Mouse (Mus musculus) right cerebral cortex, postnatal 14 days (tissue): ENCODE measurements around the gene Nxf2.
"Not testable (repeated sequence)": the region's sequence is repeated elsewhere in the genome, so short reads cannot be mapped to it uniquely, and the experiment has no call there.

Experiments used
- DNase-seq: peaks from one replicate; pipeline ENCODE4 v3.0.0; 2022

Gene Nxf2

GRCm38 (mm10) chrX:134964546-134964945 is at the start of gene Nxf2:
Nxf2 (minus strand) TSS chrX:134964754.
- no peak for DNase-seq

DNA sequence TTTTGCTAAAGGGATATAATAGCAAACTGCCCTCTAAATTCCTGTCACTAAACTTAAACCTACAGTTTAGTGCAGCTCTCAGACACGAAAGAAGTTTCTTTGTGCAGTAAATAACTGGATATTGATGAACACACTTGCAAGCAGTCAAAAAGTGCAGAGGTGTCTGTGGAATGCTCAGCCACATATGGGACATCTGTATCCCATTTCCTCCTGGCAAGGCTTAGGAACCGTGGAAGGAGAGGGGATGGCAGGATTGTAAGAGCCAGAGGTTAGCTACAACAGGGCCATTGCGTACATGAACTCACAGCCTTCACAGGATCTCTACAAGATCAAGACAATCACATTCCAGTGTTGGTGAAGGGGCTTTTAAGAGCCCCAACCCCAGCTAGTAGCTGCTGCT is 46.8 kb upstream of the Nxf2 start:
- DNase-seq, result no peak

- DNase-seq, result no peak
Measured at GRCm38 (mm10) chrX:135009471-135009815, 44.9 kb upstream of the Nxf2 start.

DNA sequence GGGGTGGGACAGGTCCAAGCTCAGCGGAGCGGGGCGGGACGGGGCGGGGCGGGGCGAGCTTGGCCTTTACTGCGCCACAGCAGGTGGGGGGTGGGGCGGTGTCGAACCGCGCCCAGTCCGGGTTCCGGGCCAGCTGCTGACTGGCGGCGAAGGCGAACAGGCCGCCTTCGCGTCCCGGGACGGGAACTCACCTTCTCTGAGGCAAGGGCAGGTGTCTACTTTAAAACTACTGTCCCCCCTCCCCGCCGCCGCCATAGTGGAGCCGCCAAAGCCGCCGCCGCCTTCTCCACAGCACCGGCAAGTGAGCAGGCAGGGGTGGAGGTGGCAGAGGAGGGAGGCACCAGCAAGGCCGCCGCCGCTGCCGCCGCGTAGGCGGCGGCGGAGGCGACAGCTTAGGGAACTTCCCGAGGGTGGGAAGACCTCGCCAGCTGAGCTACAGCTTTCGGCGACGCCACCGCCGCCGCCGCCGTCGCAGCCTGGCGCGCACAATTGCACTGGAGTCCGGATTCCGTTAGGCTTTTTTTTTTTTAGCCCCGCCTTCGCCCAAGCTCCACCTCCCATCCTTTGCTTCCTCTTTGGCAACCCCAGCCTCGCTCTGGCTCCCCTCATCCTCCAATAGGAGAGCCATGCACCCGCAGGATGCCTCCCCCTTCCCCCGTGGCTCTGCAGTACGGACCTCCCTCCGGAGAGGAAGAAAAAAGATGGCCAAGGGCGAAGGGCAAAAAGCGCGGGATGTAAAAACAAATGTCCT is 44.3 kb upstream of the Nxf2 start, which contains the start of gene Zmat1:
TSS of gene Zmat1 (minus strand) at position 490 of the 751 bp plus-strand sequence.
- peak; percentile 81 for DNase-seq

DNA sequence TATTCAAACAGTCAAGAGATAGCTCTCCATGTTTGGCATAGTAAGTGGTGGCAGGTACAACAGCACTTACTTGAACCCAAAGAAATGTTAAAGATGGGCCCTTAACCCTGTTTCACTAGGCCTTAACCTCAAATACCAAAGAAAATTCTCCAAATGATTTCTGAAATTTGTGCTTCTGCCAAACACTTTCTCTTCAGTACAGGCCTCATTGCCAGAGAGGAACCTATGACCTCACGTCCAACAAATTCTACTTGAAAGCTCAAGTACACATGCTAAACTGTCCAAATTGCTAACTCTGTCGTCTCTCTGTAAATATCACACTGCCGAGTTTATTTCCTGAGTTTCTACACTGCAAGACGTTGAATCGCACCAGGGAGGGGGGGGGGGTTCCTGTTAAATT is 43.5 kb upstream of the Nxf2 start:
- DNase-seq, result no peak

- peak; percentile 62 for DNase-seq
Measured at GRCm38 (mm10) chrX:134963305-134964094, 1.1 kb downstream of the Nxf2 start.

DNA sequence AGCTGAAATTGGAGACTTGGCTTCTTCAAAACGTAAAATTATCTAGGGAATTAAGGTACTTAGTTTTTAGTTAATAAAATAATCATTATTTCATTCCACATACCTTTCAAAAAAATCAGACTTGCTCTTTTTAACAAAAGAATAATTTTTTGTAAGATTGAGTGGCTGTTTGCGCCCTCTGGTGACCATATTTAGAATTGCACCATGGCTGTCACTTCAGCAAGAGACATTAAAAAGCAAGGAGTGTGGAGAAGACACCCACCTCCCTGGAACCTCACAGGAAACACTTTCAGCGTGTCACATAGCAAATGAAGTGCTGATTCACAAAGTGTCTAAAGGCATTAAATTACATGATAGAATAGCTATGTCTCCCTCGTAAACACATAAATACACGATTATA is 34.2 kb downstream of the Nxf2 start:
- DNase-seq, result peak; percentile 26

- DNase-seq, result no peak
Measured at GRCm38 (mm10) chrX:134929927-134930326, 34.6 kb downstream of the Nxf2 start.

DNA sequence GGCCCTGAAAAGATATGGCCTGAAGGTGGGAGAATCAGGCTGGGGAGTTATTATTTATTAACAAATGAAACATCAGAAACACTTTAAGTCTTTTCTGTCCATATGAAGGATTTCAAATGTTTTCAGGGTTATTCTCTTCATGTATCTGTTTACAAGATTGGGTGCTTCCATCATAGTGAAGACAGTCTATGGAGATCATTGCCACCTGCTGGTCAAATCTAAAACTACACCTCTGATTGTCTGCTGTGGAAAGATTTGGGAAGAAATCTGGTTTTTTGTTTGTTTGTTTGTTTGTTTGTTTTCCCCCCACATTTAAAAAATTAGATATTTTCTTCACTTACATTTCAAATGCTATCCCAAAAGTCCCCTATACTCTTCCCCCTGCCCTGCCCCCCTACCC is 39.5 kb downstream of the Nxf2 start:
- DNase-seq, result peak; percentile 25

DNA sequence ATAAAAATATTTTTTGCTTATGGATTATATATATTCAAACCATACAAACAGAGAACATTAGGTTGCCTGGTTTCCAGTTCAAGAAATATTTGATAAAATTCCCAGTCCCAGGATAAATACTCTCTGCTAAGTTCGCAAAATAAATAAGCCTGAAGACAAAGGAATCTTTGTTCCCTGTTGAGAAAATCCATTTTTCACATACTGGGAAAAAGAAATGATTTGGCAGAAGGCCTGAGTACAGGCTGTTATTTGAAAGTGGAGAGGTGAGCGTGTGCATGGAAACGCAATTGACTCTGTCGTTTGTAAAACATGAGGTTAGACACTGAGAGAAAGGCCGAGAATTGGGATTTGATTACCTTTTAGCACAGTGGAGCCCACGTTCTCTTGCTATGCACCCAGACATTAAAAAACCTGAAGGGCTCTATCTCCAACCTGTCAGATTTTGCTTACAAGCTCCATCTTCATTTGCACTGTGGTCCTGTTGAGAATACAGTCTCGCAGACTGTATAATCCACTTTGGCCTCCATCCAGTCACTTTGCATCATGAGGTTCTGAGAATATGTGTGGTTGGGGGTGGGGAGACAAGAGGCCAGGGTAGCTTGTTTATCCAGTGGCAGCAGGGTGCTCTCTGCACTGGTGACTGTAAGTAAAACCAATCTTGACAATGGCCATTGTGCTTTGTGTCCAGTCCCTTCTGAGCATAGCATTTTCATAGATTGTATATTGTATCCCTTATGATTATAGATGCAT is 40.7 kb downstream of the Nxf2 start:
- no peak for DNase-seq

DNA sequence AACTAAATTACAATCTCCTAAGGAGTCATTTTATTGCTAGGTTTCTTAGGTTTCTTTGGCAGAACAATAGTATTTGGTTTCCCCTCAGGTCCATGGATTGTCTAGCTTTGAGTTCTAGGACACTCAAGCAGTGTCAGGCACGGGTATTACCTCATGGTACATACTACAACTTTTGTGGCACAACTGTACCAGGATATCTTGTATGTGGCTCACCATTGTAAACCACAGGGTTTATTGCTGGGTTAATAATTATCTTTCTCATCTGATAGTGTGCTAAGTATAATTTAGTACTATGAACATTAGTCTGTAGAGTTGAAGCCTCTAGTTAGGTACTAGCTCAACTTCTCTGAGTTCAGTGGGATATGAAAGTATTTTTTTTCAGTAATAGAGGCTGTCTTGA is 45.3 kb downstream of the Nxf2 start:
- no peak for DNase-seq

DNA sequence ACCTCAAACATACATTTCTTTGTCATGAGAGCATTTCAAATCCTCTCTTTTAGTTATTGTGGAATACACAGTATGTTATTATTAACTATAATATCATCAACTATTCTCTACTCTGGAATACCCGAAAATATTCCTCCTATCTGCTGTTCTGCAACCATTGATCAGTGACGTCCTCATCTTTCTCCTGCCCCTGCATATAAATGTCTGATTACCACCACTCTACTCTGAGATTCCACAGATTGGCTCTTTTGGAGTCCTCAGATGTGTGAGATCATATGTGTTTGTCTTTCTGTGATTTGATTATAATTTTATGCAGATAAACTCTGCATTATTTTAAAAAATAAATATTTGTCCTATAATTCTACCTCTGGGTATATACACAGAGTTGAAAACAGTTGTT is 48.8 kb downstream of the Nxf2 start:
- no peak for DNase-seq

DNA sequence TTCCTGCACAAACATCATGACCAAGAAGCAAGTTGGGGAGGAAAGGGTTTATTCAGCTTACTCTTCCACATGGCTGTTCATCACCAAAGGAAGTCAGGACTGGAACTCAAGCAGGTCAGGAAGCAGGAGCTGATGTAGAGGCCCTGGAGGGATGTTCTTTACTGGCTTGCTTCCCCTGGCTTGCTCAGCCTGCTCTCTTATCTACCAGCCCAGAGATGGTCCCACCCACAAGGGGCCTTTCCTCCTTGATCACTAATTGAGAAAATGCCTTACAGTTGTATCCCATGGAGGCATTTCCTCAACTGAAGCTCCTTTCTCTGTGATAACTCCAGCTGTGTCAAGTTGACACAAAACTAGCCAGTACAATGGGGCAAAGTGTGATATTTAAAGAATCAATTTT is 49.2 kb downstream of the Nxf2 start:
- DNase-seq, result not testable (repeated sequence)

DNA sequence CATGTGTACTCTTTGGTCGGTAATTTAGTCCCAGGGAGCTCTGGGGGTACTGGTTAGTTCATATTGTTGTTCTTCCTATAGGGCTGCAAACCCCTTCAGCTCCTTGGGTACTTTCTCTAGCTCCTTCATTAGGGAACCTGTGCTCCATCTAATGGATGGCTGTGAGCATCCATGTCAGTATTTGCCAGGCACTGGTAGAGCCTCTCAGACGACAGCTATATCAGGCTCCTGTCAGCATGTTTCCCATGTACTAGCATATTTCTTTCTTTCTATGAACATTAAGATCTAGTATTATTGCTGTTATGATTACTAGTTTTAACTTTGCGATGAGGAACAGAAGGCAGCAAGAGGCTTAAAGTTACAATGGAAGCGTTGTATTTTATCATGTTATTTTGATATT is 49.7 kb downstream of the Nxf2 start:
- DNase-seq, result no peak

- peak; percentile 7 for DNase-seq
Measured at GRCm38 (mm10) chrX:134913234-134913936, 51.2 kb downstream of the Nxf2 start.

GRCm38 (mm10) chrX:134912805-134913204 is 51.7 kb downstream of the Nxf2 start:
- no peak for DNase-seq

DNA sequence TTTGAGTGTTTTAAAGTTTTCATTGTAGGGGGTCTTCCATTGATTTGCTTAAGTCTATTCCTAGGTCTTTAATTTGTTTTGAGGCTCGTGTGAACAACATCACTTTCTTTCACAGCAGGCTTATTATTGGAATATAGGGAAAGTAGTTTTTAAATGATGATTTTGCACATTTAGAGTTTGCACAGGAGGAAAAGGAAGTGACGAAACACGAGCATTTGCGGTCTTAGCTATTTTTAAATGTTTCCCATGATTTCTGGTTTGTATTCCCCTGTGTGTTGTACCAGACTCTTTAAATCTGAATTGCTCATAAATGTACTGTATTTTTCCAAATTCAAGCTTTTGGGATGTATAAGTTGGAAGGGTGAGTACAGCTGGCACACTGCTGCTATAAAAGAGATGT is 54.2 kb downstream of the Nxf2 start:
- no peak for DNase-seq
